Mouse (Mus musculus) right cerebral cortex, adult 18-20 months (tissue): Measurements from ENCODE around the gene Slc37a4.
"Not testable (repeated sequence)": the region's sequence is repeated elsewhere in the genome, so short reads cannot be mapped to it uniquely, and the experiment has no call there.

ENCODE experiments used
- DNase-seq: peaks from one replicate; pipeline ENCODE4 v3.0.0; 2022; ENCODE audit warnings: mixed read lengths

Slc37a4 gene

DNA sequence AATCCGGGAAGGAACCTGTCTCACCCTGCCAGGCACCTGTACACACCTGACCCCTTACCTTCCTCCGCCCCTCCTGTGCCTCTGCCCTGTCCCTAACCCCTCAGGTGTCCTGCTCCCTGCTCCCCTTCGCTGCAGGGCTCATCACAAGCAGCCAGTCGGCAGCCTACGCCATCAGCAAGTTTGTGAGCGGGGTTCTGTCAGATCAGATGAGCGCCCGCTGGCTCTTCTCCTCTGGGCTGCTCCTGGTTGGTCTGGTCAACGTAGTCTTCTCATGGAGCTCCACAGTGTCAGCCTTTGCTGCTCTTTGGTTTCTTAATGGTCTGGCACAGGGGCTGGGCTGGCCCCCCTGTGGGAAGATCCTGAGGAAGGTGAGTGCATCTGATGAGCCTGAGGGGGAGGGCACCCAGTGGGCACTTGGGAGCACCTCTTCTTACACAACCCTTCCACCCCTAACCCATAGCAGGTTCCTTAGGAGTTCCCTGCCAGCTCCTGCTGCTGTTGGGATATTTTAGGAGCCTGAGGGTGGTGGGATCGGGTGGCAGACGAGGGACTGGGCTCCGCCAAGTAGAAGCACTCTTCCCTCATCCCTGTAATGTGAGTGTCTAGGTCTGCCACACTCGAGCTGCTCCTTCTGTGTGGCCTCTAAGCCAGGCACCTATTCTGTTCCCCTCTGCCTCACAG, 2.6 kb downstream of the Slc37a4 start:
- no peak for DNase-seq

DNA sequence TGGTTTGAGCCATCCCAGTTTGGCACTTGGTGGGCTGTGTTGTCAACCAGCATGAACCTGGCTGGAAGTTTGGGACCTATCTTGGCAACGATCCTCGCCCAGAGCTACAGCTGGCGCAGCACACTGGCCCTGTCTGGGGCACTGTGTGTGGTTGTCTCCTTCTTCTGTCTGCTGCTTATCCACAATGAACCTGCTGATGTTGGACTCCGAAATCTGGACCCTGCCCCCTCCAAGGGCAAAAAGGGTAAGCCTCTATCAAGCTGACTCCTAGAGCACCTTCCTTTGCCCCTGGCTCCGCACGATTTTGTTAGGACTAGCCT, 3.1 kb downstream of the Slc37a4 start:
- no peak for DNase-seq

DNA sequence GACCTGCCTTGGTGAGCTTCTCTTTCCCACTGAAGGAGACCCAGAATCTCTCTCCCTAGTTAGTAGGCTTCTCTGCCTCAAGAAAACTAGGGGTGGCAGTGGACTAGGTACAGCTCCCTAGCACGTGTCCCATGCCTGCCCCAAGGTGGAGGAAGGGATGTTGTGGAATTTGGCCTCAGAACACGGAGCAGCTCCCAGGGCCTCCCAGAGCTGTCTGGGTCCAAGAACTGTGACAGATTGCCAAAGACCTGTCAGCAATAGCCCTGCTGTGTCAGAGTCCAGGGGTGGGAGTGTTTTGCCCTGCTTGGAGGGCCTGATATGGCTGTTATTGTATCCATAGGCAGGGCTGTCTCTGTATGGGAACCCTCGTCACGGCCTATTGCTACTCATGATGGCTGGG, 4.4 kb downstream of the Slc37a4 start:
- DNase-seq: no peak

DNA sequence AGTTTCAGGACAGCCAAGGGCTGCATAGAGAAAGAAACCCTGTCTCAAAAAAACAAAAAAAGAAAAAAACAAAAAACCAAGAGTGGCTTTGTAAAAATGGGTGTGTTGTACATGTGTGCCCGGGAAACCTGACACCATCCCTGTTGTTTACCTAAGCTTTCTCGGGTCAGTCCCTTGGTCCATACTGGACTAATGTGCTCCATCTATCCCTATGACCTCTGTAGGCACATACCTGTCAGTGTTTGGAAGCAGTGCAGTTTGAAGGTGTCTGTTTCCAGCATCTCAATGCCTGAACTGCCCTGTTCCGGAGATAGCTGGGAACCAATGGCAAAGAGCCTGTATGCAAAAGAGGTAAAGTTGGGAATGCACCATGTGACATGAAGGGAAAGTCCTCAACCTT, 8.4 kb downstream of the Slc37a4 start:
- no peak for DNase-seq

DNA sequence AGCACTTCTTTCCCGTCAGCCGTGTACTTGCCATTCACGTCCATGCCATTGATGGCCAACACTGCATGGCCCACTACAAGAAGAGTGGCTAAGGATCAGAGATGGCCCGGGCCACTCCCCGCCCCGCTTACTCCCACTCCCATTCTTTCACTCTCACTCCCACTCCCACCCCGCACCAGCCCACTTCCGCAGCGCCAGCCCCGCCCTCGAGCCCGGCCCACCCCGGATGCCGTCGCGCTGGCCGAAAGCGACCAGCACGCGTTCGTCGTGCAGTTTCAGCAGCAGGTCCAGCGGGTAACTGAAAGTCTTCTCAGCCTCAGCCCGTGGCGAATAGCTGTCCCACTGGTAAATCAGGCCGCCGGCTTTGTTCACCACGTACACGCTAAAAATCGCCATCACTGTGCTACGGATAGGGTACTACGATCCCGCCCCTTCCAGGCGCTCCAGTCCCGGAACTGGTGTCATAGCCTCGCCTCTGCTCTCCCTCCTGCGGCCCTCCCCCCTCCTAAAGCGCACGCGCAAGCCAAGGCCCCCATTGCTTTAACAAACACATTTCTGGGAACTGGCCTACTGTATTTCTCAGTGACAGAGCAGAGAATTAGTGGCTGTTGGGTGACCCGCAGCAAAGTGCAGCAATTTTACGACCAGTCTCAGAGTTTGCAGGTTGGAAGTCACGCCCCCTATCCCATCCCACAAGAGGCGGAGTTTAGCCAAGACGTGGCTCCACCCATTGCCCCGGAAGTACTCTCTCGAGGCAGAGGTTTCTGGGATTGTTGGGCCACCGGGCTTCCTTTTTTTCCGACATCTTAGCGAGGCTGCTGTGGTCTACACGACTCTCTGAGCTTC, 10.5 kb downstream of the Slc37a4 start, which contains the start of the genes Rps25 and Trappc4:
Gene Rps25 (plus strand): TSS at position 234 of the 846 bp plus-strand sequence.
Gene Trappc4 (minus strand): TSS at position 695 of the 846 bp plus-strand sequence.
- peak; percentile 91 for DNase-seq

DNA sequence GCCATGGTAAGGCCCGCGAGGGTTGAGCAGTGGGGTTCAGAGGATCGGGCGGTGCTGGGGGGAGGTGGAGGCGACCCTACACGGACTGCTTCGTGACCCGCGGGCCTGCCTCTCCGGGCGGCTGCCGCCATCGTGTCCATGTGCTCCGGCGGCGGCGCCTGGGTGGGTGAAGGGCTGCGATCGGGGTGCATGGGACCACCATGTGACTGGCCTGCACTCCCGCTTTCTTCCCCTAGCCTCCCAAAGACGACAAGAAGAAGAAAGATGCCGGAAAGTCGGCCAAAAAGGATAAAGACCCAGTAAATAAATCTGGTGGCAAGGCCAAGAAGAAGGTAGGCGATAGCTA, 11.1 kb downstream of the Slc37a4 start:
- no peak for DNase-seq

DNA sequence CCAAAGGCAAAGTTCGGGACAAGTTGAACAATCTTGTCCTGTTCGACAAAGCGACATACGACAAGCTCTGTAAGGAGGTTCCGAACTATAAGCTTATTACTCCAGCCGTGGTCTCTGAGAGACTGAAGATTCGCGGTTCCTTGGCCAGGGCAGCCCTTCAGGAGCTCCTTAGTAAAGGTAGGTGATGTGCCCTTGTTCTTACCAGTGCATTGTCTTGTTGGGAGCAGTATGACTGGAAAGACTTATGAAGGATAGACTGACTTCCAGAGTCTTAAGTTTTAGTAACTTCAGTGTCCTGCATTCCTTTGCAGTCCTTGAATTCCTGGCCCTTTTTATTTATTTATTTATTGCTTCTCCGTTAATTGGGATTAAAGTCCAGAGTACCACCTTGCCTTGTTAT, 12.0 kb downstream of the Slc37a4 start:
- DNase-seq: not testable (repeated sequence)

DNA sequence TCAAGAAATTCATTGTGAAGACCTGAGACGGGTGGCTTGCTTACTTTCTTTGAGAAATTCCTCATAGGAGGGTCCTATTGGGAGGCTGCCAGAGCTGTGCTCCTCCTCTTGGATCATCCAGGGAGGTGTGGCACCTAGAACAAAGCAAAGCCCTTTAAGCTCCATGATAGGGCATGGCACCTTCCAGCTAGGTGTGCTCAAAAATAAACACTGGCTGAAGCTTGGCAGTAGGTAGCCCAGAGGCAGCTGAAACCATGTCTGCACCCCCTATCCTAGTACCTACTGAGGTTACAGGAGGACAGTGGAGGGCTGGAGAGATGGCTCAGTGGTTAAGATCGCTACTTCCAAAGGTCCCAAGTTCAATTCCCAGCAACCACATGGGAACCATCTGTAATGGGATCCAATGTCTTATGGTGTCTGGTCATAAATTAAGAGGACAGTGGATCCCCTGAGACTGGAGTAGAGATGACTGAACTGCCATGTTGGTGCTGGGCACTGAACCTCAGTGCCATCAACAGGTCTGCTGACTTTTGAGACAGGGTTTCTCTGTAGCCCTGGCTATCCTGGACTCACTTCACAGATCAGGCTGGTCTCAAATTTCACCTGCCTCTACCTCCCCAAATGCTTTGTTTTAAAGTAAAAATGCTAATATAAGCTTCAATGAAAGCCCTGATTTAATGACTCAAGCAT, 14.1 kb downstream of the Slc37a4 start:
- DNase-seq: no peak

DNA sequence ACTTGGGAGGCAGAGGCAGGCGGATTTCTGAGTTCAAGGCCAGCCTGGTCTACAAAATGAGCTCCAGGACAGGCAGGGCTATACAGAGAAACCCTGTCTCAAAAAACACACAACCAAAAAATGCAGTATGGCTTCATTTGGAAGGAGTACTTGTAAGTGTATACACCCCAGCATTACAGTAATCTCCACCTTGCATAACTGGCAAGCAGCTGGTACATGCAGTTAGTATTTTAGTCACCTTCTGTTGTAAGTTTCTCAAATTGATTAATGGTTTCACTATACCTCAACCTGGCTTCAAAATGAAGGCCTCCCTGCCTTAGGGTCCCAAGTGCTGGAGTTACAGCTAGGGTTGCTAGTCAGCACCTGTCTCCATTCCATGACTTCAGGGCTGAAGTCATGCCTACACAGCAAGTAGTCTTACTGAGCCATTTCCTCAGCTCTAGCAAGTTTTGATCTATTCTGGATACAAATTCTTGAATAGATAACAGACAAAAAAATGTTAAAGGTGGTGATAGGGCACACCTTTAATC, 15.0 kb downstream of the Slc37a4 start:
- no peak for DNase-seq

DNA sequence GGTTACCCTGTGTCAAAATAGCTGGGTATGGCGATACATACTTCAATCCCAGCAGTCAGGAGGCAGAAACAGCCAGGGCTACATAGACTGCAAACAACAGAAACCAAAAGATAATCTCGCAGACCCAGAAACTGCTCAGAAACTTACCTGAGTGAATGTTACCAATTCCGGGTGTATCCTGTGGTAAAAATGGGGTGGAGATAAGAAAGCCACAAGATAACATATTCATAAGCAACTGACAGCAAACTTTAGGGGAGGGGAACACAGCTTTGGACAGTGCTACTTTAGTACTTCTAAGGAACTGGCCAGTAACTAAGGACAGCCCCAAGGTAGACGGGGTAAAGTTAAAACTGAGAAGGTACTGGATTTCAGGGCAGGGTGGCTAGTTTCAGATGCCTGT, 15.7 kb downstream of the Slc37a4 start:
- no peak for DNase-seq

DNA sequence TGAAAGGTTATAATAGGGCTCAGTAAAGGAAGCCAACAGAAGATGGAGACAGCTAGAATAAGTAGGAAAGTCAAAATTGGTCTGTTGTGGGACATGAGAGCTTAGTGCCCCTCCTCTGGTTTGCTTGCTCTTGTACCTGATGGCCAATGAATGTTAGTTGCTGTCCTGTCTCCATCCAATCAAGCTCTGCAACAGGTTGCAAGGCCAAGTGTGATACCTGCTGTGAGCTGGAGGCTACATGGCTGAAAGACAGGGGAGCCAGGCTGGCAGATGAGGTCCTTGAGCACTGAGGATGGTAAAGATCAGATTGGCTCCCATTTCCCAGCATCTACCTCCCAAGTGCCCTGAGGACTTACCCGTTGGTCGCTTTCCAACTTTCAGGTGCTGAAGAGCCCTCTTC, 16.1 kb downstream of the Slc37a4 start:
- DNase-seq: no peak

DNA sequence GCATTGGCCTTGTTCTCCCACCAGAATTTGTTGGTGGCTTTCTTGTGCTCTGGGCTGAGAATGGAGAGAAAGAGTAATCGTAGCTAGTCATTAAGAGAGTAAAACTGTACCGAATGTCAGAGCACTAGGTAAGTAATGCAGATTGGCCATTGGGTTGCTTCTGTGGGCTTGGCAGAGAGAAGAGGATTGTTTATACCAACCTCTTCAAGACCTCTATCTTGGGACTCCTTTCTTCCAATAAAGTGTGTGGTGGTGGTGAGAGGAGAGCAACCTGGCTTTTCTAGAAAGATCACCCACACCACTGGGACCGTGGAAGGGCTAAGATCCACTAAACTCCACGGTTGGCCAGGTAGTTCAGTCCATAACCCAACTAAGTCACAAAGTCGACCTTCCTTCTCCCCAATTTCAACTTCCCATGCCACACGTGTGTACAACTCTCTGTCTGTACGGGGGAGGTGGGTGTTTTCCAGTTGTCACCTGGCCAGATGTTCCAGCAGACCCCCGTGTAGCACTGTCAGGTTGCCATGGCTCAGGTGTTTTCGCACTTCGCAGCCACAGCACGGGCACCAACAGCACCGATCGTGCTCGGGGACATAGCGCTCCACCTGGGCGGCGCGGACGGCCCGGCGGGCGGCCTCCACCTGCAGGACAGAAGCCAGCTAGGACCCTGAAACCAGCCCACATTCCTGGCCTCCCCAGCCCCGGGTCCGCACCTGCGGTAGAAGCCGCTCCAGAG, 20.7 kb downstream of the Slc37a4 start:
- DNase-seq: no peak

DNA sequence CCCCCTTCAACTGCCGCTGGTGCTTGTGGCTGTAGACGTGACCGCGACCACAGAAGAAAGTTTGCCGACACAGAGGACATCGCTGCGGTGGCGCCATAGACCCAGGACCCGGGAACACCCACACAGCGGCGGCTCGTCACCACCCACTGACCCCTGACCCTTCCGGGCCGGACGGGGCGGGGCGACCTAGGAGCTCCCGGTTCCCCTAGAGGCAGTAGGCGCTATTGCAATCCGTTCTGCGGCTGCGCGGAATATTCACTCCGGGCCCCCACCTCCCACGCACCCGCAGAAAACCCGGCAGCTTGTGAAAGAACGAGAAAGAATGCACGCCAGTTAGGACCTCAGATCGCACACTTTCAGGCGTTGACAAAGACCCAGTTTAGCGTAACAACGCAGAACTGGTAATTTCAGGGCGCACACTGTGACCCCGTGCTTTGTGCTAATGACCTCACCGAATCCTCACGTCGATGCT, 21.3 kb downstream of the Slc37a4 start:
- peak; percentile 96 for DNase-seq

DNA sequence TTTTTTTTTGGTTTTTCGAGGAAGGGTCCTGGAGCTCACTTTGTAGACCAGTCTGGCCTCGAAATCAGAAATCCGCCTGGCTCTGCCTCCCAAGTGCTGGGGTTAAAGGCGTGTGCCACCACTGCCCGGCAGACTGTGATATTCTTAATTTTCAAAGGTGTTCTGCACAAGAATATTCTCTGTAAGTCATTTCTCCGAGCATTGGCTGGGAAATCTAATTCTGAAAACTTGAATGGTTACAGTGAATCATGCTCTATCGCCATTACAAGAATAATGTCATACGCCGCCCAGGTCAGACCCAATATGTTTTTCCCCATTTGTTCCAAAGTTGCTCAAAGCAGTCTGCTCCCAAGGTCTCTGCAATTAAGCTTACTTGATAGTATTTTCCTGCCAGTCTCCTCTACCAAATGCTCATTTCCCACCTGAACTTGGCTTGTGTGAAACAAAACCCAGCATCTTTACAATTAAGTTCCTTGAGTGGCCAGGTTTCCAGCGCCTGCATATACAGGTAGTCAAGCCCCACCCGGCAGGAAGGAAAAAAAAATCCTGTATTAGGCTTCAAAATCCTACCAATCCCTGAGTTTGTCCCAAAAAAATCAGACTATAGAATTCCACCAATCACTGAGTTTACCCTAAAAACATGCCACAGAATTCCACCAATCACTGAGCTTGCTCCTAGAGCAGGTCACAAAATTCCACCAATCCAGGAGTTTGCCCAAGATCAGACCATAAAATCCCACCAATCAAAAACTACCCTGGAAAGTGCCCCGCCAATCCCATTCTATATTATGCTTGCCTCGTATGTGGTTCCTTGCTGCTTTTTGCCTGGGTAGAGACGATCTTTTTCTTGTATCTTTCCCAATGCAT, 22.1 kb downstream of the Slc37a4 start, which contains the start of gene Ccdc84:
Gene Ccdc84 (minus strand): TSS at position 51 of the 867 bp plus-strand sequence.
- no peak for DNase-seq

DNA sequence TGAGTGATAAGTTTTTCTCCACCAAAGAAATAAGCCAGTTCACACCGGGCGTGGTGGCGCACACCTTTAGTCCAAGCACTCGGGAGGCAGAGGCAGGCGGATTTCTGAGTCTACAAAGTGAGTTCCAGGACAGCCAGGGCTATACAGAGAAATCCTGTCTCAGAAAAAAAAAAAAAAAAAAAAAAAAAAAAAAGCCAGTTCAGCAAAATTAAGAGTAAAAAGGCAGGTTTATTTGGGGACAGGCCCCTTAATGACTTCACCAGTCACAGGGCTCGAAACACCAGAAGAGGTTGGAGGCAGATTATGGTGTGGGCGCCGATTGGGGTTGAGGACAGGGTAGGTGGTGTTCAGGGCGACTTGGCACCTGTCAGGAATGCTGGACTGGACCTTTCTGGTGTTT, 23.1 kb downstream of the Slc37a4 start:
- not testable (repeated sequence) for DNase-seq

DNA sequence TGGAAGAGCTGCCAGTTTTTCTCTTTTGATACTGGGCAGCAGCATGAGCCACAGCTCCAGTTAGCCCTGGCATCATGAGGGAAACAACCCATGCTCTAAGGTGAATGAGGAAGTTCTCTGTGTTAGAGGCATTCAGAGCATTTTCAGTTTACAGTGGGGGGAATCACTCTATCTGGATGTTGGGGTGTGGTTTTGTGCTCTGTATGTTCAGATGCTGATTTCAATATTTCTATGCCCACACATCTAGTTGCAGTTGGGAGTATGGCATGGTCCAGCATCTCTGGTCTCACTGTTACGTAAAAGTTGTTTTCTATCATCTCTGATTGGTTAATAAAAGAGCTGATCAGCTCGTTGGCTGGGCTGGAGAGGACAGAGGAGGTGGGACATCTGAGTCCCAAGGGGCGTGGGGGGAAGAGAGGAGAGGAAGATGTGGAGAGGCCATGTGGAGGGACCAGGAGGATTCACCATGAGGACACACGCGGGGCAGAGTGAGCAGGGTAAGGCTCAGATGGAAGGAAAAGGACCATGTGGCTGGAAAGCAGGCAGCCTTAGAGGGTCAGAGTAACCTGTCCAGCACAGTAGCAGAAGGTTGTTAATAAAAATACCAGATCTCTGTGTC, 23.7 kb downstream of the Slc37a4 start:
- no peak for DNase-seq

DNA sequence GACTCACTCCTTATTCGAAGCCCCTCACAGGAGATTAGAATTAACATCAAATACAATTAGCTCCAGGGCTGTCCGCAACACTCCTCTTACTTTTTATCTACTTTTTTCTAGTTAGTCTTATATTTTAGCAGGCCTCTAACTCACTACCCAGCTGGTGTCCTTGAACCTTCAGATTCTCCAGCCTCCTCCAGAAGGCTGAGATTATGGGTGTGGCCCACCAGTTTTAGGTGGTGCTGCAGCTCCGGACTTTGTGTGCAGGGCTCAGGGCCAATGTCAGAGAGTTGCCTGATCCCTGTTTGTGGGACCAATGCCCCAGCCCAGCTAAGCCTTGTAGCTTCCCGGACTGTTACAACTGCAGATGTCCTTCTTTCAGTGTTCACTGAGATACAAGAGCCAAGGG, 26.9 kb downstream of the Slc37a4 start:
- DNase-seq: no peak

DNA sequence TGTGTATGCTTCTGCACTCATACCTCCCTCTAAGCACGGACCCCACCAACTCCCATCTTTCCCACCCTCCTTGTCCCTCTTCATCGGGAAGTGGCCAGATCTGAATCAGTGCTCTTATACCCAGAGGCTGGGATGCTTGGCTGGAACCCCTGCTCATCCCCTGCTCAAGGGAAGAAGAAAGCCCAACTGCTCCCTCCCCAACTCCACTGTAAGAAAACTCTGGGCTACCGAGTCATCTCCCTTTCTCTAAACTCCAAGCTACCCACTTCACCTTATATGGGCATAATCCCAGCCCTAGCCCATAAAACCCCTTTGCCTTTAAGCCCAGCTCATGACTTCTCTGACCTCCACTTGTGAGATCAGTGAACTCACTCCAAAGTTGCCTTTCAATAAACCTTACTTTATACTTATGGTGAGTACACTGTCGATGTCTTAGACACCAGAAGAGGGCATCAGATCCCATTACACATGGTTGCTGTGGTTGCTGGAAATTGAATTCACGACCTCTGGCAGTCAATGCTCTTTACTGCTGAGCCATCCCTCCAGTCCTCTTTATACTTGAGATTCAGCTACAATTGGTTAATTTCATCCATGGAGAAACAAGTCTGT, 36.0 kb downstream of the Slc37a4 start:
- no peak for DNase-seq

DNA sequence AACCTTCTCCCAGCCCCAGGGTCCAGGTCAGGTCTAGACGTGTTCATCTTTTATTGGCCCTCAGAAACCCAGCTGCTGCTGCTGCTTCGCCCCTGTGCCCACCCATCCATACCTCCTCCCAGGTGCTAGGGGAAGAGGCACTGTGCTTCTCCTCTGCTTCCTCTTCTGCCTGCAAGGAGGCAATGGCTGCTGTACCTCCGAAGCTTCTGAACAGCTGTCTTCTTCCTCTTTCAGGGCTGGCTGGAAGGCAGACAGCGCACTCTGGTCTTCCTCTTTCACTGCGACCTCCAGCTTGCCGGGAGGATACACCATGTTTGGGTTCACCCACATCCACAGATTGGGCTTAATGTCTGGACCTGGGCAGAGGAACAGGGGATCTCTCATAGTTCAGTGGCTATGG, 39.1 kb downstream of the Slc37a4 start:
- DNase-seq: no peak

DNA sequence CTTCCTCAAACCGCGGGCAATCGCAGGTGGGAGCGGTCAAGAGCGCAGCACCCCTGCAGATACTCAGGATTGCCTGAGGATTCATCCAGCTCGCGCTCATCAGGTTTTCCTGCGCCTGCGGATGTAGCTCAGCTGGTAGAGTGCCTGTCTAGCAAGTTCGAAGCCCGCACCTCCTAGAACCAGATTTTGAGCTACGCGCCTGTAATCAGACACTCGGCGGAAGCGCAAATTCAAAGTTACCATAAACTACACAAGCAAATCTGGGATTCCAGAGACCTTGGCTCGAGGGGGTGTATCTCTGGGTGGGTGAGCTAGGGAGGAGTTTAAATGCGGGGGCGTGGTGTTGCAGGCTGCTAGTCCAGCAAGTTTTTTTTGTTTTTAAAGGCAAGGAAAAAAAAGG, 44.3 kb downstream of the Slc37a4 start, which contains the start of gene Foxr1:
Gene Foxr1 (minus strand): TSS at position 176 of the 400 bp plus-strand sequence.
- DNase-seq: no peak
